Mouse (Mus musculus) liver, embryonic 11.5 days (tissue): ENCODE data around the gene BC030499. TPM values are rescaled to one million over a fixed set of nuclear protein-coding genes. Genes with fewer than 3 reads are reported as not detected.
"Not testable (repeated sequence)": the region's sequence is repeated elsewhere in the genome, so short reads cannot be mapped to it uniquely, and the experiment has no call there.

Source experiments
- ATAC-seq: fragments of 200-750 bp; cut with Nextera tagmentation; replicated peaks from 2 replicates; pipeline ENCODE4 v1.8.0; 2017; ENCODE audit warnings: moderate number of reproducible peaks, mild to moderate bottlenecking, moderate TSS enrichment, moderate library complexity; ENCODE audit not compliant: low FRiP score
- DNase-seq: peaks from one replicate; pipeline ENCODE4 v3.0.0-alpha.2; 2017; ENCODE audit warnings: low spot score
- H3K27ac ChIP-seq: fragments of 300-500 bp; sonication (generic); 2 replicates; pipeline ENCODE4 v1.5.1; 2014; ENCODE audit warnings: mild to moderate bottlenecking, low read depth, low read length, control low read depth
- H3K27me3 ChIP-seq: fragments of 300-500 bp; sonication (generic); replicated peaks from 2 replicates; pipeline ENCODE4 v1.6.1; 2014; ENCODE audit warnings: low read length, mixed read lengths; ENCODE audit not compliant: control insufficient read depth, insufficient read depth
- H3K36me3 ChIP-seq: fragments of 300-500 bp; sonication (generic); 2 replicates; pipeline ENCODE4 v1.6.1; 2014; ENCODE audit warnings: mild to moderate bottlenecking, low read length, moderate library complexity, mixed read lengths; ENCODE audit not compliant: control insufficient read depth, insufficient read depth
- H3K4me1 ChIP-seq: fragments of 300-500 bp; sonication (generic); replicated peaks from 2 replicates; pipeline ENCODE4 v1.6.1; 2014; ENCODE audit warnings: low read length, mixed read lengths; ENCODE audit not compliant: control insufficient read depth, insufficient read depth
- H3K4me2 ChIP-seq: fragments of 300-500 bp; sonication (generic); 2 replicates; pipeline ENCODE4 v1.6.1; 2014; ENCODE audit warnings: mild to moderate bottlenecking, control low read depth, moderate library complexity
- H3K4me3 ChIP-seq: fragments of 300-500 bp; sonication (generic); 2 replicates; pipeline ENCODE4 v1.5.1; 2014; ENCODE audit warnings: low read depth, low read length, control low read depth
- H3K9ac ChIP-seq: fragments of 300-500 bp; sonication (generic); 2 replicates; pipeline ENCODE4 v1.6.1; 2014; ENCODE audit warnings: low read depth, low read length, control low read depth
- H3K9me3 ChIP-seq: fragments of 300-500 bp; sonication (generic); 2 replicates; pipeline ENCODE4 v1.6.1; 2016; ENCODE audit warnings: low read length, inconsistent platforms, mixed read lengths; ENCODE audit not compliant: control insufficient read depth
- WGBS: fragments of 180-500 bp; shearing (Covaris S2); extraction: QIAGEN DNeasy Blood & Tissue Kit; methylation state at CpG from one replicate; pipeline ENCODE4 v1.1.7; 2014; 5-methylcytosine and 5-hydroxymethylcytosine counted together
- polyA plus RNA-seq: library from polyadenylated mRNA; unstranded; fragments of >200 nt; fragmentation: Nextera tagmentation; extraction: Ambion mirVana; gene quantifications from 2 replicates; pipeline ENCODE4 v1.2.1, GENCODE M21; 2014

Gene BC030499
- polyA plus RNA-seq, 1 experiment from 2014 or later: 0.36 TPM

DNA sequence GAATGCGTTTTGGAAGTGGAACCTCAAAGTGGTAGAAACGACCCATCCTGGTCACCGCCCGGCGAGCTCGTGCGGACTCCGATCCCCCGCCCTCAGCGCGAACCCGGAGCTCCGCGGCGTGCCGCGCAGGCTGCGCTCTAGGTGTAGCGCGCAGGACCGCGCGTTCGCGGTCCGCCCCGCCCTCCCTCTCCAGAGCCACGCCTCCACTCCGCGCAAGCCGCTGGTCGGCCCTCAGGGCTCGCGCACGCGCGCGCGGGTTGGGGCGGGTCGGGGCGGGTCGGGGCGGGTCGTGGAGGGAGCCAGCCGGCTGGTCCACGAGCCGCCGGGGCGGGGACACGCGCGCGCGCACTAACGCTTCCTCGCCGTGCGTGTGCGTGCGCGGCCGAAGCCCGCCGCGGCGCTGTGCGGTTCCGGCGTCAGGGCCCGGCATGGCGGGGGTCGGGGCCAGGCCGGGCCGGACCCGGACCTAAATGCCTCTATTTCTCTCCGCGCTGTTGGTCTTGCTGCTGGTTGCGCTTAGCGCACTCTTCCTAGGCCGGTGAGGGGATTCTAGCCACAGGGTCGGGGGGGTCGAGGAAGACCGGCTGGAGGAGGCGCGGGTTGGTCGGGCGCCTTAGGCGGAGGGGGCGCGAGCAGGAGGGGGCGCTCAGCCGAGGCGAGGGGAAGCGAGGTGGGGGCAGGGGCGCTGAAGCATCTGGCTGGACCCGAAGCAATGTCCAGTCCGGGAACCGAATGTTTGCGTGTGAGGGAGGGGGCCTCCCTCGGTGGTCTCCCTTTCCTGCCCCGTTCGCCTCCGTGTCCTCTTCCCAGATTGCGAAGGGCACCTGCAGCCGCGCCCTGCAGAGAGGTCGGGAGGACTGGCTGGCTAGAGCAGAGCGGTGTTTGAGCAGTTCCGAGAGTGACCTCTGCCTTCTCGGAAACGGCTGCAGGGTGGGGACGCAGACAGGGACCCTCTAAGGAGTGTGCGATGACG is 29.0 kb upstream of the BC030499 start, which contains the start of gene 2610507B11Rik:
TSS of gene 2610507B11Rik (plus strand) at position 373 of the 973 bp plus-strand sequence.
- peaks cover 10% of the 10 kb centered on the region for H3K4me1 ChIP-seq
- H3K36me3 ChIP-seq: peaks cover 28% of the 10 kb centered on the region
- ATAC-seq (peak; percentile 96), DNase-seq (peak; percentile 94)
- peak within 1 kb of the TSS; percentile 75 for H3K4me3 ChIP-seq
- under 1% methylated on average over 109 of the region's 115 CpGs for WGBS
- H3K4me2 ChIP-seq: peak within 1 kb of the TSS; percentile 70
- H3K9ac ChIP-seq: peak within 1 kb of the TSS; percentile 86
- no peaks in the 10 kb centered on the region for H3K9me3 ChIP-seq
- peak within 1 kb of the TSS; percentile 78 for H3K27ac ChIP-seq
- no peaks in the 10 kb centered on the region for H3K27me3 ChIP-seq

GRCm38 (mm10) chr11:78262550-78262949 is 28.1 kb upstream of the BC030499 start:
- WGBS: 2% methylated on average over 8 of the region's 8 CpGs
- H3K36me3 ChIP-seq: peaks cover 35% of the 10 kb centered on the region
- H3K4me2 ChIP-seq: peak overlapping the region; percentile 70
- no peaks in the 10 kb centered on the region for H3K9me3 ChIP-seq
- H3K27ac ChIP-seq: no peak overlapping the region
- H3K4me3 ChIP-seq: peak overlapping the region; percentile 75
- H3K9ac ChIP-seq: peak overlapping the region; percentile 50; the same call in 1 of the 2 replicates
- DNase-seq: peak; percentile 46
- H3K4me1 ChIP-seq: peaks cover 10% of the 10 kb centered on the region
- no peaks in the 10 kb centered on the region for H3K27me3 ChIP-seq
- no peak for ATAC-seq

DNA sequence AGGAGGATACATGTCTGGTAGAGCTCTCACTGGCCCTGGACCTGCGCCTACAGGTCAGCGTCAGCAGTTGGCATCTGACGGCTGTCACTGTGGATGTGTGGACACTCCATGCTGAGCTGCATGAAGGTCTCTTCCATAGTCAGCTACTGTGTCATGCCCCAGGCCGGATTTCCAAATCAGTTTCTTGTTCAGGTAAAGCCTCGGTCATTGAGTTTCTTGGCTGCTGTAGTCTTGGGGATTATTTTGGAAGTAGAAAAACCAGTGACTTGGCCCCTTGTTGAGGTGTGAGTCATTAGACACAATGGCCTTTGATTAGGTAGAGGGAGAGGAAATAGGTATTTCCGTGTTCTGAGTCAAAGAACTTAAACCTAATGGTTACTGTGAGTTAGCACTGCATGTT is 25.1 kb upstream of the BC030499 start:
- H3K4me1 ChIP-seq: peaks cover 10% of the 10 kb centered on the region
- no peaks in the 10 kb centered on the region for H3K27me3 ChIP-seq
- H3K27ac ChIP-seq: no peak overlapping the region
- H3K4me2 ChIP-seq: no peak overlapping the region
- peaks cover 55% of the 10 kb centered on the region for H3K36me3 ChIP-seq
- H3K4me3 ChIP-seq: no peak overlapping the region
- ATAC-seq (no peak), DNase-seq (no peak)
- no peaks in the 10 kb centered on the region for H3K9me3 ChIP-seq
- 88% methylated on average over 6 of the region's 6 CpGs for WGBS
- no peak overlapping the region for H3K9ac ChIP-seq

DNA sequence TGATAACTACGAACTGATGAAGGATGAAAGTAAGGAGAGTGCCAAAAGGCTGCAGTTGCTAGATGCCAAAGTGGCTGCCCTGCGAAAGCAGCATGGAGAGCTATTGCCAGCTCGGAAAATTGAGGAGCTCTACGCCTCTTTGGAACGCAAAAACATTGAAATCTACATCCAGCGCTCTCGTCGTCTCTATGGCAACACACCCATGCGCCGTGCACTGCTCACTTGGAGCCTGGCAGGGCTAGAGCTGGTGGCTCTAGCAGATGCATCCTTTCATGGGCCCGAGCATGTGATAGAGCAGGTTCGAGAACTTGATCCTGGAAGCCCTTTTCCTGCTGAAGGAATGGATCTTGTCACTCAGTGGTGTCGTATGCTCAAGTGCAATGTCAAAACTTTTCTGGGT is 18.7 kb upstream of the BC030499 start:
- H3K4me1 ChIP-seq: no peaks in the 10 kb centered on the region
- no peaks in the 10 kb centered on the region for H3K9me3 ChIP-seq
- H3K4me2 ChIP-seq: no peak overlapping the region
- no peak overlapping the region for H3K4me3 ChIP-seq
- H3K27me3 ChIP-seq: no peaks in the 10 kb centered on the region
- 93% methylated on average over 13 of the region's 13 CpGs for WGBS
- no peak overlapping the region for H3K9ac ChIP-seq
- H3K36me3 ChIP-seq: peaks cover 76% of the 10 kb centered on the region
- H3K27ac ChIP-seq: no peak overlapping the region
- DNase-seq (no peak), ATAC-seq (no peak)

DNA sequence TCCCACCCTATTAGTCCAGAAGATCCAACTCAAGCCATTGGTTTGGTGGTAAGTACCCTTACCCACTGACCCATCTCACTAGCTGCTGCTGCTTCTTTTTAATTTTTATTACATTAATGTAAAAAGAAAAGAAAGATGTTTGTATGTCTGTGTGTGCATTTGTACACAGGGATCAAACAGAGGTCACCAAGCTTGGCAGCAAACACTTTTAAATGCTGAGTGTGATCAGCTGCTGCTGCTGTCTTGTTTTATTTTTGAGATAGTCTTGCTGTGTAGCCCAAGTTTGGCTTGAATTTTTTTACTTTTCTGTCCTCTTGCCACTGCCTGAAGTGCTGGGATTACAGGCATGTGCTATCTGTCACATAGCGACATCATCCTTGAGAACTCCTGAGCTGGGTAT is 15.0 kb upstream of the BC030499 start:
- Histone ChIP-seq H3K9ac (no peak overlapping the region), H3K27me3 (no peaks in the 10 kb centered on the region), H3K36me3 (peaks cover 71% of the 10 kb centered on the region), H3K27ac (no peak overlapping the region), H3K4me1 (no peaks in the 10 kb centered on the region), H3K9me3 (no peaks in the 10 kb centered on the region), H3K4me2 (no peak overlapping the region), H3K4me3 (no peak overlapping the region)
- DNase-seq: no peak
- ATAC-seq: no peak
- WGBS: 94% methylated on average over 1 of the region's 1 CpGs

GRCm38 (mm10) chr11:78276169-78276568 is 14.5 kb upstream of the BC030499 start:
- H3K9me3 ChIP-seq, H3K27ac ChIP-seq, H3K4me2 ChIP-seq, DNase-seq, H3K27me3 ChIP-seq, ATAC-seq, H3K9ac ChIP-seq, H3K4me3 ChIP-seq, H3K4me1 ChIP-seq: not testable (repeated sequence)
- peaks cover 75% of the 10 kb centered on the region for H3K36me3 ChIP-seq
- WGBS: 94% methylated on average over 4 of the region's 4 CpGs

GRCm38 (mm10) chr11:78278853-78279252 is 11.8 kb upstream of the BC030499 start:
- H3K4me2 ChIP-seq: no peak overlapping the region
- WGBS: 87% methylated on average over 7 of the region's 7 CpGs
- no peak for ATAC-seq
- H3K27me3 ChIP-seq: no peaks in the 10 kb centered on the region
- no peak overlapping the region for H3K27ac ChIP-seq
- no peak overlapping the region for H3K4me3 ChIP-seq
- DNase-seq: no peak
- no peak overlapping the region for H3K9ac ChIP-seq
- H3K36me3 ChIP-seq: peaks cover 72% of the 10 kb centered on the region
- H3K9me3 ChIP-seq: no peaks in the 10 kb centered on the region
- H3K4me1 ChIP-seq: no peaks in the 10 kb centered on the region

DNA sequence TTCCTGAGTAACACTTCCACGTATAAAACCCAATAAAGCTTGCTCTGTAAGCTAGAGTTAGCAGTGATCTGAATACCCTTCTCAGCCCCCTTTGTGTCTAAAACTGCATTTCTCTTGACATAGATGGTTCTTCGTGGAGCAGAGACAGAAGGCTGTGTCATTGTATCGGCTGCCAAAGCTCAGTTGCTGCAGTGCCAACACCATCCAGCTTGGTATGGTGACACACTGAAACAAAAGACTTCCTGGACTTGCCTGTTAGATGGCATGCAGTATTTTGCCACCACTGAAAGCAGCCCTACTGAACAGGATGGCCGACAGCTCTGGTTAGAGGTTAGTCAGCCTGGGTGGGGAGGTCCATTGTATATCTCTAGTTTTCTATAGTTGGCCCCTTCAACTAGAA is 11.1 kb upstream of the BC030499 start:
- WGBS: 87% methylated on average over 4 of the region's 4 CpGs
- no peak overlapping the region for H3K4me2 ChIP-seq

More for the DNA sequence above, 11.1 kb upstream of the BC030499 start:
- DNase-seq: no peak
- H3K9me3 ChIP-seq: no peaks in the 10 kb centered on the region
- H3K9ac ChIP-seq: no peak overlapping the region
- no peak overlapping the region for H3K4me3 ChIP-seq
- no peak overlapping the region for H3K27ac ChIP-seq
- H3K27me3 ChIP-seq: no peaks in the 10 kb centered on the region
- ATAC-seq: no peak
- H3K36me3 ChIP-seq: peaks cover 70% of the 10 kb centered on the region
- no peaks in the 10 kb centered on the region for H3K4me1 ChIP-seq
